Mouse (Mus musculus): ENCODE measurements around the gene Vmn2r92.
"Not testable (repeated sequence)": the region's sequence is repeated elsewhere in the genome, so short reads cannot be mapped to it uniquely, and the experiment has no call there.

The Vmn2r92 gene

GRCm38 (mm10) chr17:18151587-18151986 lies at the start of gene Vmn2r92:
Gene Vmn2r92 (plus strand): TSS chr17:18151887.
- DNase-seq (ENCODE audit: low spot score), result not testable (repeated sequence)

GRCm38 (mm10) chr17:18102265-18102664 lies 49.4 kb upstream of the Vmn2r92 start:
- DNase-seq (ENCODE audit: low spot score), result not testable (repeated sequence)

GRCm38 (mm10) chr17:18161194-18161593 lies 9.5 kb downstream of the Vmn2r92 start:
- DNase-seq (ENCODE audit: low spot score), result not testable (repeated sequence)

- DNase-seq (ENCODE audit: low spot score), result no peak
Observed at GRCm38 (mm10) chr17:18189732-18190131, 38.0 kb downstream of the Vmn2r92 start.

- no peak for DNase-seq (ENCODE audit: low spot score)
Observed at GRCm38 (mm10) chr17:18221300-18221699, 69.6 kb downstream of the Vmn2r92 start.

- DNase-seq (ENCODE audit: low spot score), result no peak
Observed at GRCm38 (mm10) chr17:18231996-18232395, 80.3 kb downstream of the Vmn2r92 start.

- DNase-seq (ENCODE audit: low spot score), result no peak
Observed at GRCm38 (mm10) chr17:18236931-18237330, 85.2 kb downstream of the Vmn2r92 start.

All from lung, postnatal 25 days (tissue).